Mouse (Mus musculus) CD4-positive helper T cell, adult 2 months (primary cell): Measurements from ENCODE around the gene Syngr4.
A peak's percentile ranks its signal among the peaks of the same experiment; 100 is the strongest.

Source experiments
- DNase-seq: peaks from one replicate; pipeline ENCODE4 v3.0.0-alpha.2; 2012; ENCODE audit warnings: low read depth, missing footprints, low spot score

The Syngr4 gene

GRCm38 (mm10) chr7:45896517-45897257, at the start of gene Syngr4, which contains the start of gene Tmem143:
Syngr4 (minus strand) TSS chr7:45896714.
Tmem143 (plus strand) TSS chr7:45896941.
- DNase-seq, result peak; percentile 97

DNA sequence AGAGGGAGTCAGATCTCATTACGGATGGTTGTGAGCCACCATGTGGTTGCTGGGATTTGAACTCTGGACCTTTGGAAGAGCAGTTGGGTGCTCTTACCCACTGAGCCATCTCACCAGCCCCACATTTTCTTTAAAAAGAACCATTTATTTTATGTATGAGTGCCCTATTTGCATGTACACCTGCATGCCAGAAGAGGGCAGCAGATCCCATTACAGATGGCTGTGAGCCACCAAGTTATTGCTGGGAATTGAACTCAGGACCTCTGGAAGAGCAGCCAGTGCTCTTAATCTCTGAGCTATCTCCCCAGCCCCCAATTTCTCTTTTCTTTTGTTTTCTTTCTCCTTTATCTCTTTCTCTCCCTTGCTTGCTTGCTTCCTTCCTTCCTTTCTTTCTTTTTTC, 46.8 kb upstream of the Syngr4 start:
- DNase-seq, result peak; percentile 30

DNA sequence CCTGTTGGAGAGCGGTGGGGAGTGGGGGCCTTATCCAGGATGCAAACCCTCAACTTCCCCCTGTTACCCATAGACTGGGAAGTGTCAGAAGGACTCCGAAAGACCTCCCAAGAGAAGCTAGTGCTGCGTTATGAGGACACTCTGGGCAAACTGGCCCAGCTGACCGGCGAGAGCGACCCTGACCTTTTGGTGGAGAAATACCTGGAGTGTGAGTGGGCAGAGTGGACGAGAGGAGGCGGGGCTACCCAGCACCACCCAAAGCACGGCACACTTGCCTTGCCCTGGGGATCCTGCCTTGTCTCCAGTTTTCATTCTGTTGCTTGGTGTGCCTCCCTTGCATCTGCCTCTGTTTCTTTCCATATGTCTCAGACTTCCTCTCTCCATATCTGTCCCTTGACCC, 45.5 kb upstream of the Syngr4 start:
- DNase-seq, result no peak

- DNase-seq, result no peak
Measured at GRCm38 (mm10) chr7:45939836-45940235, 43.3 kb upstream of the Syngr4 start.

GRCm38 (mm10) chr7:45935114-45935513, 38.6 kb upstream of the Syngr4 start:
- peak; percentile 81 for DNase-seq

- DNase-seq, result peak; percentile 28
Measured at GRCm38 (mm10) chr7:45933766-45934165, 37.3 kb upstream of the Syngr4 start.

- DNase-seq, result no peak
Measured at GRCm38 (mm10) chr7:45929688-45930087, 33.2 kb upstream of the Syngr4 start.

DNA sequence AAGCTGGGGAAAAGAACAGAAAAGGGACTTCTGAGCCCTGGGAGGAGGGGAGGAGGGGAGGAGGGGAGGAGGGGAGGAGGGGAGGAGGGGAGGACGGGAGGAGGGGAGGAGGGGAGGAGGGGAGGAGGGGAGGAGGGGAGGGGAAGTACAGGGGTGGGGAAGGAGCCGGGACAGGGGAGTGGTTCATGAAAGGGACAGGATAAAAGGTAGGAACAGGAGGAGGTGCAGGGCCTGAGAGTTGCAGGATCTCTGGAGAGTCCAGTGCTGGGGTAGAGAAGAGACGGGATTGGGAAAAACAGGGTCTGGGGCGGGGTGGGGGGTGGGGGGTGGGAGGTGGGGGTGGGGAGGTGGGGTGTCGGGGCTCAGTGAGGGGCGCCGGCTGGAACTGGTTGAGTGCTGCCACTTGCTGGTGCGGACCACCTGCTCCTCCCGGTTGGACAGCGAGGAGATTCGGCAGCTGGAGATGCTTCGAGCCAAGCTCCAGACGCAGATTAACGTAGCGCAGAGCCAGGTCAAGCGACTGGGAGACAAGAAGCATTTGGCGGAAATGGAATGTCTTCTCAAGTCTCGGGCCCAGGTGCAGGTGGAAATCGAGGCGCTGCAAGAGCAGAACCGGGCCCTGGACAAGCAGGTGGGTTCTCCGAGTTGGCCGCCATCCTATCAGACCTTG, 32.2 kb upstream of the Syngr4 start:
- DNase-seq, result no peak

GRCm38 (mm10) chr7:45924429-45924816, 27.9 kb upstream of the Syngr4 start:
- DNase-seq, result peak; percentile 52

DNA sequence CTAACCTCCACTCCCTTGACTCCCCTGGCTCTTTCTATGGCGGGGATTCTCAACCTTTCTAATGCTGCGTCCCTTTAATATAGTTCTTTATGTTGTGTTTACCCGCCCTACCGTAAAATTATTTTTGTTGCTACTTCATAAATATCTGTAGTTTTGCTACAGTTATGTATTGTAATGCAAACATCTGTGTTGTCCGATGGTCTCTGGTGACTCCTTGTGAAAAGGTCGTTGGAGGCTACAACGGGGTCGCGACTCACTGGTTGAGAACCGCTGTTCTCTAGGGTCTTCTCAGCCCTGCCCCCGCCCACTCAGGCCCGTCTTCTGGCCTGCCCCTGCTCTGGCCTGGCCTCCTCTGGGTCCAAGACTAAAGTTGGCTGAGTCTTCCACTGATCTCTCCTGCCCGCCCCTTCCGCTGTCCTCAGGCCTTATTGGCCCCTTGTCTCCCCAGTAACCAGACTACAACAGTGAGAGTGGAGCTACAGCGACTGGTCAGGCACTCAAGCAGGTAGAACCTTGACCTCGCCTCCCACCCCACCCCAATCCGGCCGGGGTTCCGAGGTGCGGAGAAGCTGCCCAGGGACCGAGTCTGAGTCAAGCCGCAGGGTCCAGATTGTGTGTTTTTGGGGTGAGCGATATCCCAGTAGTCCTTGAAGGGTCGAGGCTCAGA, 27.4 kb upstream of the Syngr4 start, which contains the start of gene Ccdc114:
Ccdc114 (plus strand) TSS at position 311 of the 667 bp plus-strand sequence.
- DNase-seq, result peak; percentile 48

GRCm38 (mm10) chr7:45922928-45923761, 26.6 kb upstream of the Syngr4 start:
- DNase-seq, result peak; percentile 98

DNA sequence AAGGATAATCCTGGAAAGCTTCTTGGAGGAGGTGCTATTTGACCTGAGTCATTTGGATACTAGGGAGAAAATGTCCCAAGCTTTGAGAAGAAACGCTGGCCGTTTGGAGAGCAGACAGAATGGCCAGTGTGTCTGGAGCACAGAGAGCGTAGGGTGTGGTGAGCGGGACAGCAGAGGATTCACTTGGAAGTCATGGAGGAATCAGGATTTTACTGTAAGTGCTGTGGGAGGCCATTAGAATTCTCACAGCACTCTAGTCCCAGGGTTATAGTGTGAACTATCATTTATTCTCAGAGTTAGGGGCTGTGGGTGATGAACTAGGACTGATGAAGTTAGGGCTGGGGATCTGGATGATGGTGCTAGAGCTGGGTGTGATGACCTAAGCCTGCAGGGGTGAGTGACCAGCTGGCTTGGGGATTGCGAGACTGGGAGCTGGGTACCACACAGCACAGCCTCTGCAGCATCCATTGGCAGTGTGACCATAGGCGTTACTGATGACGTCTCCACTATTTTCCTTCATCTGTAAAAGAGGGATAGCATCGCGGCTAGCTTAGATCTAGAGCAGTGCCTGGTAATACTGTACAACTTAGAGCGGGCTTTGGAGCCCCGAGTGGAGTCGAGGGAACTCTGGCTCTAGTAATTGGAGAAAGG, 25.6 kb upstream of the Syngr4 start:
- DNase-seq, result peak; percentile 38

GRCm38 (mm10) chr7:45921242-45921621, 24.7 kb upstream of the Syngr4 start, which contains the start of gene Emp3:
Emp3 (minus strand) TSS chr7:45921404.
- peak; percentile 83 for DNase-seq

DNA sequence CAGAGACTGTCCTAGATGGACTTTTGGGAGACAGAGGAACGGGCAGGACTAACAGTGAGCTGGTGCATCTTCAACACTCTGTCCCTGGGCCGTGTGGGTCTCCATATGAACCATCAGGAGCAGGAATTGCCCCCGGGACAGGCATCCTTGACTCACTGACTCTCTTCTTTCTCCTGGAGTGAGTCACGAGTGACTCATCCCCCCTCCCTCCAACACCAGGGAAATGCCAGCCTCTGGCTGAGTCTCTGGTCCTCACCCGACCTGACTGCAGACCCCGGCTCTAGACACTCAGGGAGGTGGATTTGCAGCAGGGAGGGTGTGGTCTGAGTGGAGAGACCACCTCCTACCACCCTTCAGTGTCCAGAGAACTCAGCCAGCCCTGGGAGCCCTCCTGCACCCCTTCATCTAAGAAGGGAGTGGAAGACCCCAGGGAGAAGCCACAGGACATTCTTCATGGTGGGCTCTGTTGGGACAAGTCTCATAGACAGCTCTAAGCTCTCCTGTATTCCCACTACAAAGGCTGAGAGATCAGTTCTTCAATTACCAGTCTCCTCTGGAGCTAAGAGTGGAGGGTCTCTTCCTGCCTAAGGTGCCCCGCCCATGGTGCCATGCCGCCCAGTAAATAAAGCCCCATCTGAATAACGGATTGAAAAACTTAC, 24.2 kb upstream of the Syngr4 start:
- peak; percentile 42 for DNase-seq

GRCm38 (mm10) chr7:45919761-45920160, 23.2 kb upstream of the Syngr4 start:
- DNase-seq, result no peak

- DNase-seq, result peak; percentile 29
Measured at GRCm38 (mm10) chr7:45919083-45919671, 22.7 kb upstream of the Syngr4 start.

DNA sequence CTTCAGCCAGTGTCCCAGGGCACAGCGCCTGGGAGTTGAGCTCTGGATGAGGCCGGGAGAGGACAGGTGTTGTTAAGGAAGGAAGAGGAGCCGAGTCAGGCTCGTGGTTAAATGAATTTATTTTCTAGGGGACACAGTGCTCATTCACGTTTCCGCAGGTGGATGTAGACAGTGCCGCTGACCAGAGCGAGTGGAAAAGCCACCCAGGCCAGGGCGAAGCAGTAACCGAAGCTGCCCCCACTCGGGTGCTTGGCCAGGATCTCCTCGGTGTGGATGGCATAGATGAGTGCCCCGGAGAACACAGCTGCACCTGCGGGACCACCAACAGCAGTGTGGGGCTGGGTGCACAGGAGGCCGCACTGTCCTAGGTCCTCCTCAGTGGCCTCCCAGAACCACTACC, 21.4 kb upstream of the Syngr4 start:
- no peak for DNase-seq

DNA sequence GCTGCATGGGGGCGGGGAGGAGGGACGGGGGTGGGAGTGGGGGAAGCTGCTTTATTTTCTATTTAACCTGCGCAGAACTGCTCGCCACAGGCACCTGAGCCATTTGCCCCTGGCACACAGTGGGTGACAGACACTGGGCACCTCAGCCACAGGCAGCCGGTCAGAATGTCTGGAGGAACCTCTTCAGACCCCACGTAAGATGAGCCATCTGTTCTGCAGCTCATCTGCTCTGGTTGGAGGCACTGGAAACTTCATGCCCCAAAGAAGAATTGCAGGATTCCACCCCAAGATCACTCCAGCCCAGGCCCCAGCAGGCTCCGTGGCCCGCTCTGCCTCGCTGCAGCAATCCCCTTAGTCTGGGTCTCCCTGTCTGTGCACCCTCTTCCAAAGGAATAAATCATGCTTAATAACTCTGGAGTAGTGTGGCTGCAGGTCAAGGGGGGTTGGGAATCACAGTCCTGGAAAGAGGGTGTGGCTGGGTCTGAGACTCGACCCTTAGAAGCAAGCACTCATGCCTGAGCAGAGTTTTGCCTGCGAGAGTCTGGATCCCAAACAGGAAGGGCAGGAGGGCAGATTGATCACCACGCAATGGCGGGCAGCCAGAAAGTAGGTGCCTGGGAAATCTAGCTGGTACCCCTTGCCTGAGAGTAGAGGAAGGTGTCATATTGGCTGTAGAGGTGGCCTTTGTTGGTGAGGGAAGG, 20.6 kb upstream of the Syngr4 start:
- DNase-seq, result no peak
